13 mouse cellular contexts compared by ENCODE assay signal in the genomic region with DNA sequence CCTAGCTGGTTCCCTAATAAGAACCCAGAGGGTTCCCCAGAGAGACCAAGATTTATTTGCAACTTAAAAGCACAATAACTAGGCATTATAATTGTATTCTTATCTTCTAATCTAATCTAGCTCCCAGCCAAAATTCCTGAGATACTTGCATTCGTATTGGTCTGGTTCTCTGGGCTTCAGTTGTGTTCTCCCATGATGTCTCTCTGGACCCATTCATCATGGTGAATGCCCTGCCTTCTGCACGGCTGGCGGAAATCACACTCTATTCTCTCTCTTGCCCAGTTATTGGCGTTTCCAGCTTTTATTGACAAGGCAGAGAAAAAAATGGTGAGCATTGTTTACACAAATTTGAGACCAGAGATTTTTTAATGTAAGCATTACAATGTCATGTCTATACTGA.
"Had no signal": no experiment of that assay in that cellular context is flagged by ENCODE, and none has a peak within 500 bp of the region (broad histone marks: within the 10 kb centered on the region; RNA-seq: fewer than 3 reads in every experiment).

No protein-coding gene starts in this region.

- H3K4me3 ChIP-seq: midbrain, embryonic 13.5 days; midbrain, embryonic 15.5 days; neural tube, embryonic 12.5 days; stomach, embryonic 15.5 days had no signal

- H3K4me1 ChIP-seq: midbrain, embryonic 13.5 days; midbrain, embryonic 15.5 days; neural tube, embryonic 12.5 days had no signal

- H3K27ac ChIP-seq: midbrain, embryonic 13.5 days; midbrain, embryonic 15.5 days; neural tube, embryonic 12.5 days; stomach, embryonic 15.5 days; stomach, postnatal 0 days had no signal

- DNase-seq: lung, adult 18-20 months; lung, embryonic 14.5 days; lung, postnatal 10 days; lung, postnatal 4 days; right cerebral cortex, postnatal 14 days; thymus, adult 2 months; thymus, postnatal 25 days; thymus, postnatal 4 days had no signal

- H3K9ac ChIP-seq: lung, embryonic 14.5 days; midbrain, embryonic 13.5 days; midbrain, embryonic 15.5 days; neural tube, embryonic 12.5 days; stomach, embryonic 15.5 days had no signal

- H3K27me3 ChIP-seq: midbrain, embryonic 13.5 days; midbrain, embryonic 15.5 days; neural tube, embryonic 12.5 days; stomach, embryonic 15.5 days had no signal

- H3K36me3 ChIP-seq: midbrain, embryonic 13.5 days; midbrain, embryonic 15.5 days; neural tube, embryonic 12.5 days; stomach, embryonic 15.5 days had no signal
